In genomic region chr4:100141626-100142025, GRCm38 (mm10) we compare ENCODE assay signal across 29 mouse cellular contexts. TPM values are rescaled to one million over a fixed set of nuclear protein-coding genes. Genes with fewer than 3 reads are reported as not detected.
DNase-seq lines count a peak whose midpoint lies in the region; ATAC-seq and TF ChIP-seq lines count a peak whose summit lies in the region.
"Had no signal": no experiment of that assay in that cellular context is flagged by ENCODE, and none has a peak within 500 bp of the region (broad histone marks: within the 10 kb centered on the region; RNA-seq: fewer than 3 reads in every experiment).

No protein-coding gene starts in this region.

- H3K9me3 ChIP-seq in heart, embryonic 15.5 days (replicated peaks), result no peaks in the 10 kb centered on the region
- H3K9me3 ChIP-seq in heart, embryonic 10.5 days, result no peaks in the 10 kb centered on the region
- no peaks in the 10 kb centered on the region for H3K9me3 ChIP-seq in intestine, embryonic 15.5 days
- no peaks in the 10 kb centered on the region for H3K9me3 ChIP-seq in intestine, postnatal 0 days (ENCODE audit: control insufficient read depth)
- H3K9me3 ChIP-seq in limb, embryonic 12.5 days, result no peaks in the 10 kb centered on the region
- no peaks in the 10 kb centered on the region for H3K9me3 ChIP-seq in limb, embryonic 10.5 days (replicated peaks)
- no peaks in the 10 kb centered on the region for H3K9me3 ChIP-seq in intestine, embryonic 16.5 days (ENCODE audit: control insufficient read depth, low read length)
- H3K9me3 ChIP-seq: embryonic facial prominence, embryonic 12.5 days; liver, embryonic 12.5 days; midbrain, embryonic 12.5 days; neural tube, embryonic 12.5 days had no signal

- H3K36me3 ChIP-seq in heart, embryonic 15.5 days, result no peaks in the 10 kb centered on the region
- no peaks in the 10 kb centered on the region for H3K36me3 ChIP-seq in heart, embryonic 10.5 days
- no peaks in the 10 kb centered on the region for H3K36me3 ChIP-seq in intestine, embryonic 15.5 days
- no peaks in the 10 kb centered on the region for H3K36me3 ChIP-seq in intestine, postnatal 0 days (ENCODE audit: control insufficient read depth, insufficient read depth)
- H3K36me3 ChIP-seq in limb, embryonic 12.5 days, result no peaks in the 10 kb centered on the region
- no peaks in the 10 kb centered on the region for H3K36me3 ChIP-seq in limb, embryonic 10.5 days
- H3K36me3 ChIP-seq in intestine, embryonic 16.5 days (ENCODE audit: control insufficient read depth, insufficient read depth, low read length), result no peaks in the 10 kb centered on the region
- H3K36me3 ChIP-seq: embryonic facial prominence, embryonic 12.5 days; liver, embryonic 12.5 days; midbrain, embryonic 12.5 days; neural tube, embryonic 12.5 days had no signal

- H3K4me2 ChIP-seq in heart, embryonic 15.5 days, result no peak overlapping the region
- H3K4me2 ChIP-seq in intestine, embryonic 15.5 days (replicated peaks), result no peak overlapping the region
- no peak overlapping the region for H3K4me2 ChIP-seq in intestine, postnatal 0 days (replicated peaks; ENCODE audit: low read depth)
- no peak overlapping the region for H3K4me2 ChIP-seq in limb, embryonic 12.5 days
- H3K4me2 ChIP-seq in intestine, embryonic 16.5 days (ENCODE audit: low read depth, low read length), result no peak overlapping the region
- H3K4me2 ChIP-seq: embryonic facial prominence, embryonic 12.5 days; liver, embryonic 12.5 days; midbrain, embryonic 12.5 days; neural tube, embryonic 12.5 days had no signal

- WGBS in heart, embryonic 15.5 days, result 17% methylated on average over 2 of the region's 2 CpGs
- WGBS in heart, embryonic 10.5 days, result 12% methylated on average over 2 of the region's 2 CpGs
- WGBS in intestine, embryonic 15.5 days, result 37% methylated on average over 2 of the region's 2 CpGs
- WGBS in intestine, postnatal 0 days, result 39% methylated on average over 2 of the region's 2 CpGs
- WGBS in limb, embryonic 12.5 days, result 45% methylated on average over 2 of the region's 2 CpGs
- 61% methylated on average over 2 of the region's 2 CpGs for WGBS in limb, embryonic 10.5 days
- 44% methylated on average over 2 of the region's 2 CpGs for WGBS in intestine, embryonic 16.5 days

- no peak for DNase-seq in heart, embryonic 10.5 days (ENCODE audit: low spot score)
- no peak for DNase-seq in limb, embryonic 10.5 days (ENCODE audit: low spot score)
- DNase-seq in spleen, postnatal 14 days (ENCODE audit: low spot score in 2 of 2), result no peak
- DNase-seq: adrenal gland, postnatal 25 days; cerebellum, adult 11-12 months; cerebellum, adult 9-11 months; embryo, embryonic 11 days; gastrocnemius, postnatal 14 days; kidney, postnatal 25 days; liver, postnatal 0 days; right cerebral cortex, adult 18-20 months; spleen, adult 18-20 months; thymus, postnatal 4 days had no signal

- peaks cover 20% of the 10 kb centered on the region for H3K4me1 ChIP-seq in heart, embryonic 15.5 days (replicated peaks)
- H3K4me1 ChIP-seq in heart, embryonic 10.5 days, result peaks cover 8% of the 10 kb centered on the region; the same call in 1 of the 2 replicates
- H3K4me1 ChIP-seq in intestine, embryonic 15.5 days (replicated peaks), result peaks cover 9% of the 10 kb centered on the region; the same call in 1 of the 2 replicates
- no peaks in the 10 kb centered on the region for H3K4me1 ChIP-seq in intestine, postnatal 0 days (replicated peaks; ENCODE audit: control insufficient read depth, insufficient read depth, low read length)
- H3K4me1 ChIP-seq in limb, embryonic 12.5 days (replicated peaks), result peaks cover 38% of the 10 kb centered on the region
- peaks cover 31% of the 10 kb centered on the region for H3K4me1 ChIP-seq in limb, embryonic 10.5 days
- H3K4me1 ChIP-seq in intestine, embryonic 16.5 days (ENCODE audit: control insufficient read depth, insufficient read depth, low read length), result peaks cover 11% of the 10 kb centered on the region
- H3K4me1 ChIP-seq: liver, embryonic 12.5 days; megakaryocyte, embryonic 14.5 days; midbrain, embryonic 12.5 days; neural tube, embryonic 12.5 days had no signal

- no peaks in the 10 kb centered on the region for H3K27me3 ChIP-seq in heart, embryonic 15.5 days
- no peaks in the 10 kb centered on the region for H3K27me3 ChIP-seq in heart, embryonic 10.5 days (ENCODE audit: insufficient read depth, poor library complexity, severe bottlenecking)
- H3K27me3 ChIP-seq in intestine, embryonic 15.5 days (replicated peaks), result no peaks in the 10 kb centered on the region
- H3K27me3 ChIP-seq in intestine, postnatal 0 days (replicated peaks; ENCODE audit: control insufficient read depth, insufficient read depth, low read length), result no peaks in the 10 kb centered on the region
- no peaks in the 10 kb centered on the region for H3K27me3 ChIP-seq in limb, embryonic 12.5 days
- no peaks in the 10 kb centered on the region for H3K27me3 ChIP-seq in limb, embryonic 10.5 days (ENCODE audit: low read depth, poor library complexity, severe bottlenecking)
- no peaks in the 10 kb centered on the region for H3K27me3 ChIP-seq in intestine, embryonic 16.5 days (replicated peaks; ENCODE audit: control insufficient read depth, insufficient read depth, low read length)
- H3K27me3 ChIP-seq: embryonic facial prominence, embryonic 12.5 days; liver, embryonic 12.5 days; megakaryocyte, embryonic 14.5 days; midbrain, embryonic 12.5 days; neural tube, embryonic 12.5 days had no signal

- TF ChIP-seq CTCF in intestine, postnatal 0 days (IDR thresholded peaks at IDR 0.05; ENCODE audit: low read depth), result no peak

- 0 out of 2 replicates have a peak, but pooled peaks have one; percentile 50 for ATAC-seq in heart, embryonic 15.5 days (replicated peaks; ENCODE audit: insufficient number of reproducible peaks, insufficient read depth, low FRiP score, low read depth)
- ATAC-seq in intestine, embryonic 15.5 days, result 0 out of 2 replicates have a peak, but pooled peaks have one; percentile 41
- no peak for ATAC-seq in intestine, postnatal 0 days
- ATAC-seq in limb, embryonic 12.5 days (ENCODE audit: insufficient number of reproducible peaks, insufficient read depth, low FRiP score, low TSS enrichment, low read depth), result no peak
- peak; percentile 67; the same call in 1 of the 2 replicates for ATAC-seq in intestine, embryonic 16.5 days
- ATAC-seq: CD4-positive, CD25-positive, alpha-beta regulatory T cell, adult 4 months; forebrain, embryonic 14.5 days; hindbrain, embryonic 16.5 days; liver, embryonic 12.5 days; liver, postnatal 0 days had no signal

- H3K4me3 ChIP-seq in heart, embryonic 15.5 days, result no peak overlapping the region
- H3K4me3 ChIP-seq in heart, embryonic 10.5 days, result no peak overlapping the region
- no peak overlapping the region for H3K4me3 ChIP-seq in intestine, embryonic 15.5 days (replicated peaks)
- H3K4me3 ChIP-seq in intestine, postnatal 0 days (ENCODE audit: low read depth, low read length), result no peak overlapping the region
- H3K4me3 ChIP-seq in limb, embryonic 12.5 days (replicated peaks), result no peak overlapping the region
- H3K4me3 ChIP-seq in limb, embryonic 10.5 days, result no peak overlapping the region
- no peak overlapping the region for H3K4me3 ChIP-seq in intestine, embryonic 16.5 days (ENCODE audit: low read length)
- H3K4me3 ChIP-seq: embryonic facial prominence, embryonic 12.5 days; layer of hippocampus, adult 2 months; left cerebral cortex, adult 2 months; liver, embryonic 12.5 days; megakaryocyte, embryonic 14.5 days; midbrain, embryonic 12.5 days; myocyte; neural tube, embryonic 12.5 days had no signal

- no peak overlapping the region for H3K9ac ChIP-seq in heart, embryonic 15.5 days
- no peak overlapping the region for H3K9ac ChIP-seq in intestine, embryonic 15.5 days
- no peak overlapping the region for H3K9ac ChIP-seq in intestine, postnatal 0 days (ENCODE audit: low read depth, low read length)
- H3K9ac ChIP-seq in limb, embryonic 12.5 days (replicated peaks), result no peak overlapping the region
- H3K9ac ChIP-seq in intestine, embryonic 16.5 days (ENCODE audit: low read depth, low read length), result no peak overlapping the region
- H3K9ac ChIP-seq: embryonic facial prominence, embryonic 12.5 days; liver, embryonic 12.5 days; liver, postnatal 0 days; midbrain, embryonic 12.5 days; neural tube, embryonic 12.5 days had no signal

- no peak overlapping the region for H3K27ac ChIP-seq in heart, embryonic 15.5 days
- H3K27ac ChIP-seq in heart, embryonic 10.5 days, result no peak overlapping the region
- H3K27ac ChIP-seq in intestine, embryonic 15.5 days, result no peak overlapping the region
- H3K27ac ChIP-seq in intestine, postnatal 0 days (ENCODE audit: low read depth, low read length), result no peak overlapping the region
- H3K27ac ChIP-seq in limb, embryonic 12.5 days, result 0 out of 2 replicates have a peak overlapping the region, but pooled peaks have one; percentile 23
- H3K27ac ChIP-seq in limb, embryonic 10.5 days, result no peak overlapping the region
- H3K27ac ChIP-seq in intestine, embryonic 16.5 days (ENCODE audit: low read length), result no peak overlapping the region
- H3K27ac ChIP-seq: embryonic facial prominence, embryonic 12.5 days; layer of hippocampus, adult 2 months; left cerebral cortex, adult 2 months; liver, embryonic 12.5 days; midbrain, embryonic 12.5 days; neural tube, embryonic 12.5 days had no signal

RNA-seq across cellular contexts. Expression of gene Ror1, which starts 46.0 kb away (rescaled TPM):
- polyA plus RNA-seq in heart, embryonic 15.5 days (2015; fragmentation: Nextera tagmentation; extraction: Ambion mirVana), result 12.9 and 15.1 TPM in 2 replicates
- 8.2 and 9.3 TPM in 2 replicates for polyA plus RNA-seq in heart, embryonic 10.5 days (2016; fragmentation: Nextera tagmentation; extraction: Ambion mirVana)
- polyA plus RNA-seq in intestine, embryonic 15.5 days (2015; fragmentation: Nextera tagmentation; extraction: Ambion mirVana), result 8.0 and 9.3 TPM in 2 replicates
- 2.5 and 2.9 TPM in 2 replicates for polyA plus RNA-seq in intestine, postnatal 0 days (2015; fragmentation: Nextera tagmentation; extraction: Ambion mirVana)
- 11.2 and 11.5 TPM in 2 replicates for polyA plus RNA-seq in limb, embryonic 12.5 days (2016; fragmentation: Nextera tagmentation; extraction: Ambion mirVana)
- polyA plus RNA-seq in limb, embryonic 10.5 days (2016; fragmentation: Nextera tagmentation; extraction: Ambion mirVana), result 10.6 and 14.0 TPM in 2 replicates
- 4.0 and 4.3 TPM in 2 replicates for polyA plus RNA-seq in intestine, embryonic 16.5 days (2015; fragmentation: Nextera tagmentation; extraction: Ambion mirVana)
- polyA plus RNA-seq: CD4-positive, CD25-positive, alpha-beta regulatory T cell, adult 4 months had no signal

Comparison
In these comparisons a context has a peak if more than half of its experiments do, and no peak if none do; other contexts are left out.
1. ATAC-seq: peak in heart, embryonic 15.5 days (single experiment), intestine, embryonic 15.5 days (single experiment) and intestine, embryonic 16.5 days (single experiment); none in intestine, postnatal 0 days (single experiment) and limb, embryonic 12.5 days (single experiment).